ENCODE assay signal across 8 mouse cellular contexts in genomic region chr10:117570971-117571861, GRCm38 (mm10). TPM values are rescaled to one million over a fixed set of nuclear protein-coding genes. Genes with fewer than 3 reads are reported as not detected.
DNase-seq lines count a peak whose midpoint lies in the region; ATAC-seq and TF ChIP-seq lines count a peak whose summit lies in the region.

No protein-coding gene starts in this region.

- H3K4me1 ChIP-seq in heart, embryonic 13.5 days, result peaks cover 15% of the 10 kb centered on the region
- H3K4me1 ChIP-seq in kidney, embryonic 14.5 days (ENCODE audit: control insufficient read depth, insufficient read depth, low read length), result peaks cover 11% of the 10 kb centered on the region; the same call in 1 of the 2 replicates
- no peaks in the 10 kb centered on the region for H3K4me1 ChIP-seq in lung, adult 2 months (ENCODE audit: control insufficient read depth, insufficient read depth, low read length)
- peaks cover 8% of the 10 kb centered on the region for H3K4me1 ChIP-seq in olfactory bulb, adult 2 months (ENCODE audit: control insufficient read depth, insufficient read depth, low read length)

- under 1% methylated on average over 27 of the region's 27 CpGs for WGBS in heart, embryonic 13.5 days
- WGBS in kidney, embryonic 14.5 days, result under 1% methylated on average over 27 of the region's 27 CpGs
- 2% methylated on average over 27 of the region's 27 CpGs for WGBS in lung, adult 2 months
- 1% methylated on average over 27 of the region's 27 CpGs for WGBS in olfactory bulb, adult 2 months

- TF ChIP-seq POLR2A in lung, adult 2 months (IDR thresholded peaks at IDR 0.05; ENCODE audit: borderline replicate concordance, extremely low read depth, low read depth, low read length), result no peak
- TF ChIP-seq POLR2A in olfactory bulb, adult 2 months (IDR thresholded peaks at IDR 0.05; ENCODE audit: insufficient read depth, low read depth, low read length), result no peak

- peak; percentile 18 for DNase-seq in urinary bladder, postnatal 14 days (ENCODE audit: low spot score)
- no peak for DNase-seq in urinary bladder, adult 2 months (ENCODE audit: low spot score)
- DNase-seq in embryo, embryonic 9.5 days (ENCODE audit: extremely low spot score), result peak; percentile 60
- peak; percentile 28 for DNase-seq in lung, adult 2 months
- DNase-seq in cerebellum, adult 11-12 months, result no peak

- no peak overlapping the region for H3K27ac ChIP-seq in heart, embryonic 13.5 days (replicated peaks)
- no peak overlapping the region for H3K27ac ChIP-seq in kidney, embryonic 14.5 days (ENCODE audit: low read depth, low read length)
- no peak overlapping the region for H3K27ac ChIP-seq in olfactory bulb, adult 2 months (ENCODE audit: insufficient read depth, low read depth, low read length)

- TF ChIP-seq CTCF in lung, adult 2 months (IDR thresholded peaks at IDR 0.05; ENCODE audit: insufficient read depth, low read length), result no peak
- TF ChIP-seq CTCF in olfactory bulb, adult 2 months (IDR thresholded peaks at IDR 0.05; ENCODE audit: insufficient read depth, low read depth, low read length), result 0 out of 2 replicates have a peak, but pooled peaks have one; percentile 12

- peak overlapping the region; percentile 82 for H3K4me2 ChIP-seq in heart, embryonic 13.5 days
- H3K4me2 ChIP-seq in kidney, embryonic 14.5 days (replicated peaks; ENCODE audit: low read depth, low read length), result peak overlapping the region; percentile 60

- H3K27me3 ChIP-seq in heart, embryonic 13.5 days (replicated peaks), result peaks cover 46% of the 10 kb centered on the region
- peaks cover 6% of the 10 kb centered on the region for H3K27me3 ChIP-seq in kidney, embryonic 14.5 days (ENCODE audit: control insufficient read depth, insufficient read depth, low read length)

- H3K9ac ChIP-seq in heart, embryonic 13.5 days, result peak overlapping the region; percentile 48
- H3K9ac ChIP-seq in kidney, embryonic 14.5 days (ENCODE audit: low read depth, low read length), result peak overlapping the region; percentile 2; the same call in 1 of the 2 replicates

- no peaks in the 10 kb centered on the region for H3K36me3 ChIP-seq in heart, embryonic 13.5 days
- no peaks in the 10 kb centered on the region for H3K36me3 ChIP-seq in kidney, embryonic 14.5 days (ENCODE audit: control insufficient read depth, insufficient read depth, low read length)

- peak overlapping the region; percentile 55 for H3K4me3 ChIP-seq in heart, embryonic 13.5 days
- peak overlapping the region; percentile 34 for H3K4me3 ChIP-seq in kidney, embryonic 14.5 days (ENCODE audit: low read length)
- H3K4me3 ChIP-seq in lung, adult 2 months (replicated peaks; ENCODE audit: extremely low read depth, low read depth, low read length), result peak overlapping the region; percentile 12
- peak overlapping the region; percentile 38 for H3K4me3 ChIP-seq in olfactory bulb, adult 2 months (ENCODE audit: insufficient read depth, low read depth, low read length)

- peaks cover 2% of the 10 kb centered on the region for H3K9me3 ChIP-seq in heart, embryonic 13.5 days
- 0 out of 2 replicates have a peak, but pooled peaks cover 2% of the 10 kb centered on the region for H3K9me3 ChIP-seq in kidney, embryonic 14.5 days (ENCODE audit: control insufficient read depth, low read length)

- ATAC-seq in heart, embryonic 13.5 days (ENCODE audit: extremely low read depth, insufficient number of reproducible peaks, low FRiP score, low TSS enrichment), result no peak
- ATAC-seq in kidney, embryonic 14.5 days (ENCODE audit: low FRiP score, low TSS enrichment), result peak; percentile 50; the same call in 1 of the 2 replicates

RNA-seq across cellular contexts. Expression of gene Cpm, which starts 58.1 kb away (rescaled TPM):
- 3.8 and 4.1 TPM in 2 replicates for polyA plus RNA-seq in urinary bladder, adult 2 months (2012; rRNA removed)
- polyA plus RNA-seq in heart, embryonic 13.5 days (2015; fragmentation: Nextera tagmentation; extraction: Ambion mirVana), result 2.4 and 3.1 TPM in 2 replicates
- polyA plus RNA-seq in kidney, embryonic 14.5 days (2014; fragmentation: Nextera tagmentation; extraction: Ambion mirVana), result 21.8 and 28.9 TPM in 2 replicates
- polyA plus RNA-seq in lung, adult 2 months (2012; rRNA removed), result 104 and 117 TPM in 2 replicates
- not detected in 2 replicates for polyA plus RNA-seq in olfactory bulb, adult 2 months (2012; ENCODE audit: insufficient read depth, insufficient read length, low replicate concordance, missing spikeins)

Comparison
In these comparisons a context has a peak if more than half of its experiments do, and no peak if none do; other contexts are left out.
1. DNase-seq: peak in urinary bladder, postnatal 14 days (single experiment), embryo, embryonic 9.5 days (single experiment) and lung, adult 2 months (single experiment); none in urinary bladder, adult 2 months (single experiment) and cerebellum, adult 11-12 months (single experiment).
2. Peak in every context shown above with its lines, with median percentiles within 50 percentile points of each other: H3K4me3 ChIP-seq.